Mouse (Mus musculus) lung, postnatal 4 days (tissue): Measurements from ENCODE around the gene Prdm16.

Experiments
- DNase-seq, 2 experiments: peaks; one replicate each; pipeline ENCODE4 v3.0.0; 2021

The Prdm16 gene

GRCm38 (mm10) chr4:154639591-154640442 is 3.1 kb upstream of the Prdm16 start:
- no peak for DNase-seq

GRCm38 (mm10) chr4:154639126-154639525 is 2.5 kb upstream of the Prdm16 start:
- peak; percentile 57 to 69 for DNase-seq

- DNase-seq, result no peak
Observed at GRCm38 (mm10) chr4:154638320-154638886, 1.7 kb upstream of the Prdm16 start.

GRCm38 (mm10) chr4:154637468-154638319 is 1.0 kb upstream of the Prdm16 start:
- DNase-seq, result peak in 1 of 2 experiments; percentile 45

- DNase-seq, result peak in 1 of 2 experiments; percentile 72
Observed at GRCm38 (mm10) chr4:154636053-154636433, 630 bp downstream of the Prdm16 start.

GRCm38 (mm10) chr4:154635241-154636052 is 1.2 kb downstream of the Prdm16 start:
- peak; percentile 69 to 74 for DNase-seq

GRCm38 (mm10) chr4:154634470-154635240 is 2.0 kb downstream of the Prdm16 start:
- DNase-seq, result peak; percentile 36 to 51

- DNase-seq, result no peak
Observed at GRCm38 (mm10) chr4:154634001-154634400, 2.7 kb downstream of the Prdm16 start.

- DNase-seq, result no peak
Observed at GRCm38 (mm10) chr4:154632800-154633764, 3.6 kb downstream of the Prdm16 start.

GRCm38 (mm10) chr4:154630763-154631162 is 5.9 kb downstream of the Prdm16 start:
- DNase-seq, result peak in 1 of 2 experiments; percentile 48

- DNase-seq, result no peak
Observed at GRCm38 (mm10) chr4:154627419-154628142, 9.1 kb downstream of the Prdm16 start.

GRCm38 (mm10) chr4:154626282-154626681 is 10.4 kb downstream of the Prdm16 start:
- no peak for DNase-seq

GRCm38 (mm10) chr4:154625710-154626109 is 11.0 kb downstream of the Prdm16 start:
- no peak for DNase-seq

GRCm38 (mm10) chr4:154623241-154623640 is 13.4 kb downstream of the Prdm16 start:
- no peak for DNase-seq

- no peak for DNase-seq
Observed at GRCm38 (mm10) chr4:154622521-154622920, 14.2 kb downstream of the Prdm16 start.

- no peak for DNase-seq
Observed at GRCm38 (mm10) chr4:154611167-154611566, 25.5 kb downstream of the Prdm16 start.

GRCm38 (mm10) chr4:154607724-154608123 is 28.9 kb downstream of the Prdm16 start:
- DNase-seq, result no peak

GRCm38 (mm10) chr4:154604442-154604830 is 32.2 kb downstream of the Prdm16 start:
- DNase-seq, result no peak

GRCm38 (mm10) chr4:154603663-154604441 is 32.8 kb downstream of the Prdm16 start:
- DNase-seq, result no peak
